Mouse (Mus musculus) embryo, embryonic 10 days (tissue): ENCODE data around the gene Lemd2.
"Not testable (repeated sequence)": the region's sequence is repeated elsewhere in the genome, so short reads cannot be mapped to it uniquely, and the experiment has no call there.

ENCODE experiments used
- DNase-seq: peaks from one replicate; pipeline ENCODE4 v3.0.0-alpha.2; 2015; ENCODE audit warnings: low spot score

The Lemd2 gene

GRCm38 (mm10) chr17:27204075-27204909 is at the start of gene Lemd2:
Gene Lemd2, minus strand, starts transcription at chr17:27204469.
- peak; percentile 98 for DNase-seq

GRCm38 (mm10) chr17:27251150-27251549 is 46.9 kb upstream of the Lemd2 start:
- no peak for DNase-seq

GRCm38 (mm10) chr17:27250461-27250860 is 46.2 kb upstream of the Lemd2 start:
- no peak for DNase-seq

- no peak for DNase-seq
Measured at GRCm38 (mm10) chr17:27249073-27249472, 44.8 kb upstream of the Lemd2 start.

- DNase-seq: no peak
Measured at GRCm38 (mm10) chr17:27247680-27248386, 43.6 kb upstream of the Lemd2 start.

- DNase-seq: no peak
Measured at GRCm38 (mm10) chr17:27245851-27246381, 41.6 kb upstream of the Lemd2 start.

- no peak for DNase-seq
Measured at GRCm38 (mm10) chr17:27244912-27245311, 40.6 kb upstream of the Lemd2 start.

- DNase-seq: no peak
Measured at GRCm38 (mm10) chr17:27242194-27243189, 38.2 kb upstream of the Lemd2 start.

- DNase-seq: no peak
Measured at GRCm38 (mm10) chr17:27240556-27241457, 36.5 kb upstream of the Lemd2 start.

GRCm38 (mm10) chr17:27239941-27240340 is 35.7 kb upstream of the Lemd2 start:
- DNase-seq: no peak

GRCm38 (mm10) chr17:27238637-27239036 is 34.4 kb upstream of the Lemd2 start:
- no peak for DNase-seq

GRCm38 (mm10) chr17:27237731-27238130 is 33.5 kb upstream of the Lemd2 start:
- no peak for DNase-seq

GRCm38 (mm10) chr17:27233298-27233697 is 29.0 kb upstream of the Lemd2 start:
- DNase-seq: no peak

GRCm38 (mm10) chr17:27232176-27232575 is 27.9 kb upstream of the Lemd2 start:
- no peak for DNase-seq

GRCm38 (mm10) chr17:27231586-27231985 is 27.3 kb upstream of the Lemd2 start:
- not testable (repeated sequence) for DNase-seq

GRCm38 (mm10) chr17:27231146-27231503 is 26.9 kb upstream of the Lemd2 start:
- DNase-seq: no peak

- DNase-seq: no peak
Measured at GRCm38 (mm10) chr17:27230455-27231145, 26.3 kb upstream of the Lemd2 start.

GRCm38 (mm10) chr17:27229710-27230454 is 25.6 kb upstream of the Lemd2 start:
- DNase-seq: no peak

- DNase-seq: peak; percentile 91
Measured at GRCm38 (mm10) chr17:27228216-27228915, 24.1 kb upstream of the Lemd2 start.
